Mouse (Mus musculus): ENCODE measurements around the gene Ccpg1os.

DNA sequence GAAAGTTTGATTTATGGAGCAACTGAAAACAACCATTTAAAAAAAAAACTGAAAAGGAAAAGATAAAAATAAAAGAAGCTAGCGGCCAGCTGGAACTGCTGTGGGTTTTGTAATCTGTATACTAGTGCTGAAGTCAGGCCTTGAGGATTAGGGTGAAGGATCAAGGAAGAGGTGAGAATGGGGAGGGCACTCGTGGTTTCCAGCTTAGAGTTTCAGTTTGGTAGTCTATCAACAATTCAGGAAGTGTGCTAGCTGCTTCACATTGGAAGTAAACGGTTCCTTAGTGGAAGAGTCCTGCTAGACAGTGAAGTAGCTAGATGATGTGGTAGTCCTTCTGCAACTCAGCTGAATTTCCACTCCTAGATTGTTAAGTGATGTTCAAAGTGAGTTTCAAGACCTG, 23.2 kb upstream of the Ccpg1os start:
- TF ChIP-seq CTCF (conservative IDR thresholded peaks at IDR 0.05 in 1 of 2, IDR thresholded peaks at IDR 0.05 in 1 of 2; ENCODE audit: low read depth in 2 of 2, low read length in 2 of 2), result no peak
- TF ChIP-seq NRF1 (IDR thresholded peaks at IDR 0.05; ENCODE audit: low read depth, low read length), result no peak
- TF ChIP-seq EP300 (IDR thresholded peaks at IDR 0.05; ENCODE audit: low read length), result no peak
- no peak for TF ChIP-seq ZNF384 (IDR thresholded peaks at IDR 0.05; ENCODE audit: low read depth, low read length)
- TF ChIP-seq GABPA (IDR thresholded peaks at IDR 0.05; ENCODE audit: insufficient replicate concordance, low read depth, low read length), result no peak

Measured in CH12.LX (cell line).